Mouse (Mus musculus) neural tube, embryonic 15.5 days (tissue): ENCODE results near the gene Piga. TPM values are rescaled to one million over a fixed set of nuclear protein-coding genes. Genes with fewer than 3 reads are reported as not detected.
A peak's percentile ranks its signal among the peaks of the same experiment; 100 is the strongest.

ENCODE experiments used
- ATAC-seq: fragments of 200-750 bp; cut with Nextera tagmentation; 2 replicates; pipeline ENCODE4 v1.8.0; 2017; ENCODE audit warnings: mild to moderate bottlenecking, moderate TSS enrichment, moderate library complexity; ENCODE audit not compliant: low FRiP score
- H3K27ac ChIP-seq: fragments of 300-500 bp; sonication (generic); replicated peaks from 2 replicates; pipeline ENCODE4 v1.5.1; 2015; ENCODE audit warnings: mild to moderate bottlenecking, inconsistent platforms
- H3K27me3 ChIP-seq: fragments of 300-500 bp; sonication (generic); replicated peaks from 2 replicates; pipeline ENCODE4 v1.6.1; 2015; ENCODE audit warnings: inconsistent platforms
- H3K36me3 ChIP-seq: fragments of 300-500 bp; sonication (generic); 2 replicates; pipeline ENCODE4 v1.6.1; 2015; ENCODE audit warnings: inconsistent platforms
- H3K4me1 ChIP-seq: fragments of 300-500 bp; sonication (generic); 2 replicates; pipeline ENCODE4 v1.6.1; 2015; ENCODE audit warnings: inconsistent platforms
- H3K4me2 ChIP-seq: fragments of 300-500 bp; sonication (generic); 2 replicates; pipeline ENCODE4 v1.6.1; 2015; ENCODE audit warnings: inconsistent platforms, mild to moderate bottlenecking, moderate library complexity
- H3K4me3 ChIP-seq: fragments of 300-500 bp; sonication (generic); replicated peaks from 2 replicates; pipeline ENCODE4 v1.5.1; 2015; ENCODE audit warnings: mild to moderate bottlenecking, inconsistent platforms
- H3K9ac ChIP-seq: fragments of 300-500 bp; sonication (generic); replicated peaks from 2 replicates; pipeline ENCODE4 v1.6.1; 2015; ENCODE audit warnings: mild to moderate bottlenecking, inconsistent platforms
- H3K9me3 ChIP-seq: fragments of 300-500 bp; sonication (generic); replicated peaks from 2 replicates; pipeline ENCODE4 v1.6.1; 2016; ENCODE audit warnings: inconsistent platforms
- WGBS: fragments of 180-500 bp; shearing (Covaris S2); methylation state at CpG from one replicate; pipeline ENCODE4 v1.1.7; 2015; ENCODE audit warnings: mixed read lengths; 5-methylcytosine and 5-hydroxymethylcytosine counted together
- polyA plus RNA-seq: library from polyadenylated mRNA; unstranded; fragments of >200 nt; fragmentation: Nextera tagmentation; extraction: Ambion mirVana; gene quantifications from 2 replicates; pipeline ENCODE4 v1.2.1, GENCODE M21; 2015

Piga gene
- polyA plus RNA-seq, 1 experiment from 2014 or later, result 5.0 TPM

DNA sequence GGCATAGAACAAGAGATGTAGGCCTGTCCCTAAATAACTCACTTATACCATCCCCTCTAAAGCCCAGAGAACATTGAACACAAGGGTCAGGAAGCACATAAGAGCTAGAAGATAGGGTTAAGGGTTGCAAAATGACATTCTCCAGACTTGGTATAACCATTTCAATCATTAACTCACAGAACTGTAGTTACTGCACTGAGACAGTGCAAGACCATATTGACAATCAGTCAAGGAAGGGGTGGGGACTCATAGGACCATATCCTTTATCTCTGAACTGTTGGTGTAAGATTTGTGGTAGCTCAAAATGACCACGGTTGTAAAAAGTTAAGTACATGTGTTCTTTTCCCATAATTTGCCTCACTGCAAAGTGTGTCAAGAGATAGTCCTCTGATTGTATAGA is 9.0 kb upstream of the Piga start:
- H3K9ac ChIP-seq, result no peak overlapping the region
- no peaks in the 10 kb centered on the region for H3K36me3 ChIP-seq
- no peak overlapping the region for H3K27ac ChIP-seq
- no peaks in the 10 kb centered on the region for H3K9me3 ChIP-seq
- no peak overlapping the region for H3K4me2 ChIP-seq
- no peak for ATAC-seq
- 90% methylated on average over 1 of the region's 1 CpGs for WGBS
- H3K4me1 ChIP-seq, result no peaks in the 10 kb centered on the region
- no peak overlapping the region for H3K4me3 ChIP-seq
- peaks cover 6% of the 10 kb centered on the region for H3K27me3 ChIP-seq

DNA sequence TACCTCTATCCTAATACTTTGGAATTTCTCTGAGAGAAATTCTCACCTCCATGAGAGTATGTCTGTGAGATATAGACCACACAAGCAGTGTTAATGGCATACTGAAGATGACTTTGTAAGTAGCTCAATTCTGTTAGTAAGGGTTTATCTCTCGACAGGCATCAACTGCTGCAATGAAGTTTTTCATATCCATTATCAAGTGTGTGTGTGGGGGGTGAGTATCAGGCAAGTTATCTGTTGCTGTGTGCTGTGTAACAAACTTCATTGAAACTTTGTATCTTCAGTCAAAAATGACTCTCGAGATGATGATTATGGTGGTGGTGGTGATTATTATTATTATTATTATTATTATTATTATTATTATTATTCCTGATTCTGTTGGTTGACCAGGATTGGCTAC is 2.8 kb upstream of the Piga start:
- H3K4me1 ChIP-seq, result peaks cover 7% of the 10 kb centered on the region
- H3K4me3 ChIP-seq, result no peak overlapping the region
- no peak overlapping the region for H3K9ac ChIP-seq
- ATAC-seq, result no peak
- no peaks in the 10 kb centered on the region for H3K9me3 ChIP-seq
- no peak overlapping the region for H3K4me2 ChIP-seq
- 88% methylated on average over 2 of the region's 2 CpGs for WGBS
- H3K27ac ChIP-seq, result no peak overlapping the region
- H3K36me3 ChIP-seq, result no peaks in the 10 kb centered on the region
- H3K27me3 ChIP-seq, result peaks cover 15% of the 10 kb centered on the region

DNA sequence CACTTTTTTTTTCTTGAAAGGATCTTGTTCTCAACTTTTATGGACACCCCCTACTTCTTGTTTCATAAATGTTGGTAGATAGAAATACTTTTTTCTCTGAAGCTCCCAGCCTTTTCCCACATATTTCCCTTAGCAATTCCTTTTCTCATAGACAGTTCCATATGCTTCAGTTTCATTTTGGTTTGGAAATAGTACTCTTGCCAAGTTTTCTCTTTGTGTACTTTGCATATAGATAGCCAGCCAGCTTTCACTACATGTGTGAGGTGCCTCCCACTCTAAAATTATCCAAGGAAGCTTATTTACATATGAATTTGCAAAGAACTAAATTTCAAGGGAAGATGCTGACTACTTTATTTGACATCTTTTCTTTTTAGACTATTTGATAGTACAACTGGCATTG is 1.6 kb upstream of the Piga start:
- no peak for ATAC-seq
- Histone ChIP-seq H3K4me2 (no peak overlapping the region), H3K9ac (no peak overlapping the region), H3K27me3 (peaks cover 12% of the 10 kb centered on the region; the same call in 1 of the 2 replicates), H3K36me3 (no peaks in the 10 kb centered on the region), H3K27ac (no peak overlapping the region), H3K4me1 (peaks cover 7% of the 10 kb centered on the region), H3K4me3 (no peak overlapping the region), H3K9me3 (no peaks in the 10 kb centered on the region)

DNA sequence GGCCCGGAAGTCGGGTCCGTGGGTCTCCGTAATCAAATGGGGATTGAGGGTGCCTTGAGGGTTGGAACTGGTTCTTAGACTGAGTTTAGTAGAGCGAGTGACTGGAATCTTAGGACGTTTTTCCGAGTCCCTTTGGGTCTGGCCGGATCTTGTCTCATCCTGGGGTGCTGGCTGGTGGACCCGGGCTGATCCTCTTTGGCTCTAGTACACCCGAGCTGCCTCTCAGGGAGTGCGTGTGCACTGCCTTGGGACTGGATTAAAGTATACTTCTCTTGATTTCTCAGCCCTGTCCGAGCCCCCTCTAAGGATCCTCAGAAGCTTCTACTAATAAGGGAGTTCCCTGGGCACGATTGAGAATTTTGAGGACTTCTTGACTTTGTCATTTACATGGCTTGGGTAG is 368 bp downstream of the Piga start:
- Histone ChIP-seq H3K27ac (peak overlapping the region; percentile 77), H3K4me3 (peak overlapping the region; percentile 55), H3K9ac (peak overlapping the region; percentile 55), H3K4me2 (peak overlapping the region; percentile 60), H3K36me3 (no peaks in the 10 kb centered on the region), H3K9me3 (no peaks in the 10 kb centered on the region), H3K4me1 (peaks cover 7% of the 10 kb centered on the region), H3K27me3 (peaks cover 9% of the 10 kb centered on the region; the same call in 1 of the 2 replicates)
- WGBS, result 25% methylated on average over 13 of the region's 13 CpGs
- peak; percentile 51 for ATAC-seq

DNA sequence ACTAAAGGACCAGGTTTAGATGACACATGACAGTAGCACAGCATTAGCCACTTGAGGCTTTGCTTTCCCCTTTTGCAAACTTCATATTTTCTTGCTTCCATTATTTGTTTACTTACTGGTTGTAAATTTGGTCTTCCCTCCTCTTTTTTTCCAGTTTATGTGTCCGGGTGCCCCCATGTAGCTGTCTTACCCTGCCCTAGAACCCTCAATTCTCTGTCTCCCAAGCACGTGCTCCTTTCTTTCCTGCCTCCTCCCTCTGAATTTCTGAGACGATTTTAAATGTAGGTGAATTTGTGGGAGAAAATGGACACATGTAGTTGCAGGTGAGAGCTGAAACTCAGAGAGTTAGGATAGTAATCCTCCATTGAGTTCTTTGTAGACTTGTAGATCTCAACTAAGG is 931 bp downstream of the Piga start:
- peaks cover 9% of the 10 kb centered on the region; the same call in 1 of the 2 replicates for H3K27me3 ChIP-seq
- H3K9ac ChIP-seq, result no peak overlapping the region
- H3K27ac ChIP-seq, result no peak overlapping the region
- ATAC-seq, result no peak
- H3K4me1 ChIP-seq, result peaks cover 7% of the 10 kb centered on the region
- no peaks in the 10 kb centered on the region for H3K36me3 ChIP-seq
- 59% methylated on average over 3 of the region's 3 CpGs for WGBS
- H3K4me2 ChIP-seq, result peak overlapping the region; percentile 60
- H3K9me3 ChIP-seq, result no peaks in the 10 kb centered on the region
- peak overlapping the region; percentile 55 for H3K4me3 ChIP-seq

DNA sequence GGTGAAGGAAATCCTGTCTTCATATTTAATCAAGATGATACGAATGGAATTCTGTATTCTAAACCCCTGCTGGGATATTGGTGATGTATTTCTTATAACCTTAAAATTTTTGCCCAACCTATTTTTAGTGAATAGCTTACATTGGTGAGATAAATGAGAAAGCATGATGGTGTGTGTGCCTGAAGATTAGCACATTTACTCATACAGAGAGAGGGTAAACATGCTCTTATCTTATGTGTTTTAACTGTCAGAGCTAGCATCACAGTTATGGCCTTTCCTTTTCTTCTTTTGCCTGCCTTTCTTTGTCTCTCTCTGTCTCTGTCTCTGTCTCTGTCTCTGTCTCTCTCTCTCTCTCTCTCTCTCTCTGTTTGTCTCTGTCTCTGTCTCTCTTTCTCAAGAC is 5.2 kb downstream of the Piga start:
- peaks cover 7% of the 10 kb centered on the region for H3K4me1 ChIP-seq
- peaks cover 5% of the 10 kb centered on the region; the same call in 1 of the 2 replicates for H3K27me3 ChIP-seq
- H3K4me2 ChIP-seq, result no peak overlapping the region
- no peak for ATAC-seq
- 79% methylated on average over 1 of the region's 1 CpGs for WGBS
- H3K4me3 ChIP-seq, result no peak overlapping the region
- H3K9me3 ChIP-seq, result no peaks in the 10 kb centered on the region
- no peak overlapping the region for H3K27ac ChIP-seq
- no peaks in the 10 kb centered on the region for H3K36me3 ChIP-seq
- no peak overlapping the region for H3K9ac ChIP-seq

DNA sequence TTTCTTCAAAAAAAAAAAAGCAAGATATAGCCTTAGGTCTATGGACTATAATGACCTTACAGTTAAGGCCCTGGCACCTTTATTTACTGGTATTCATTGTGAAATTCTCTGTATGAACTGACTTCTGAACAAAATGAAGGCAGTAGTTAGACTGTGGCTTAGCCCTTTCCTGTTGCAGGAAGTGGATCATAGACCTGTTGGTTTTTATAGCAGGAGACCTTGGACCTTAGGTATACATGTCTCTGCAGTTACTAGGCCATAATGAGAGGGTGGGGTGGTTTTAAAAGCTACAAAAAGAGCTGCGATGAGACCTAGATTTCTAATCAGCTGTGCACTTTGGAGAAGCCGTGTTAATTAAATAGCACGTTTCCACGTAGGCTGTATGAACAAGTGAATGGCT is 7.7 kb downstream of the Piga start:
- Histone ChIP-seq H3K27ac (no peak overlapping the region), H3K4me3 (no peak overlapping the region), H3K9me3 (no peaks in the 10 kb centered on the region), H3K36me3 (0 out of 2 replicates have a peak, but pooled peaks cover 6% of the 10 kb centered on the region), H3K9ac (no peak overlapping the region), H3K27me3 (no peaks in the 10 kb centered on the region), H3K4me1 (no peaks in the 10 kb centered on the region), H3K4me2 (no peak overlapping the region)
- 93% methylated on average over 4 of the region's 4 CpGs for WGBS
- ATAC-seq, result no peak

DNA sequence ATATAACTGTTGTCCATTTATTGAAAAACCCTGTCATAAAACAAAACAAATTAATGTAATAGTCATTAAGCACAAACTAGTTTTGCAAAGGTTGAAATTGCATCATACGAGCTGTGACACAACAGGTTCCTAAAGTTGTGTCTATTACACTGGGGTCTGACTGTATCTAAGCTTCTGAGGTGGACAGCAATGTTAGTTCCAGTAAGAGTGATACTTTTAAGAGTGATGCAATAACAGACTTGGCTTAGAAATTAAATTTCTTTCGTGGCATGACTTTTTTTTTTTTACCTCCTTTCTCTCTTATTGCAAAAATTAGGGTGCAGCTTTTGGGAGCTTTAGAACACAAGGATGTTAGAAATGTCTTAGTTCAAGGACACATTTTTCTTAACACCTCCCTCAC is 8.6 kb downstream of the Piga start:
- Histone ChIP-seq H3K9ac (no peak overlapping the region), H3K4me1 (no peaks in the 10 kb centered on the region), H3K9me3 (no peaks in the 10 kb centered on the region), H3K4me3 (no peak overlapping the region), H3K27ac (no peak overlapping the region), H3K4me2 (no peak overlapping the region), H3K36me3 (0 out of 2 replicates have a peak, but pooled peaks cover 6% of the 10 kb centered on the region), H3K27me3 (no peaks in the 10 kb centered on the region)
- ATAC-seq, result no peak
- WGBS, result 84% methylated on average over 2 of the region's 2 CpGs

DNA sequence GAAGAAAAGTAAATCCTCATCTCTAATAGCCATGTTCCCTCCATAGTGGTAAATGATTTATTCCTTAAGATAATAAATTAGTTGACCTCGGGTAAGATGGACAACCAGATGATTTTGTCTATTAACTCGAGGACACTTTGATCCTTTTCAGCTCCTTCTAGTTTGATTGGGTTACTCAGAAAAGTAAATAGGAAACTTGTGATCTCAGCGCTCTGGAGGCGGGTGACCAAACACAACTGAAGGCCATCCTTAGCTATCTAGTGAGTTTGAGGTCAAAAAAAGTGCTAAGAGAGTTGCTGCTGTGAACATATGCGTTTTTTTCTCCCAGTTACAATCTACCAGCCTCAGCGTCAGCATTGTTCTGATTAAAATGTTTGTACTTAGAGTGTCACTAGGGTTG is 11.0 kb downstream of the Piga start:
- H3K27me3 ChIP-seq, result no peaks in the 10 kb centered on the region
- 88% methylated on average over 6 of the region's 6 CpGs for WGBS
- H3K36me3 ChIP-seq, result 0 out of 2 replicates have a peak, but pooled peaks cover 6% of the 10 kb centered on the region
- no peak for ATAC-seq
- no peaks in the 10 kb centered on the region for H3K4me1 ChIP-seq
- no peaks in the 10 kb centered on the region for H3K9me3 ChIP-seq
- no peak overlapping the region for H3K4me3 ChIP-seq
- H3K4me2 ChIP-seq, result no peak overlapping the region
- H3K27ac ChIP-seq, result no peak overlapping the region
- no peak overlapping the region for H3K9ac ChIP-seq

DNA sequence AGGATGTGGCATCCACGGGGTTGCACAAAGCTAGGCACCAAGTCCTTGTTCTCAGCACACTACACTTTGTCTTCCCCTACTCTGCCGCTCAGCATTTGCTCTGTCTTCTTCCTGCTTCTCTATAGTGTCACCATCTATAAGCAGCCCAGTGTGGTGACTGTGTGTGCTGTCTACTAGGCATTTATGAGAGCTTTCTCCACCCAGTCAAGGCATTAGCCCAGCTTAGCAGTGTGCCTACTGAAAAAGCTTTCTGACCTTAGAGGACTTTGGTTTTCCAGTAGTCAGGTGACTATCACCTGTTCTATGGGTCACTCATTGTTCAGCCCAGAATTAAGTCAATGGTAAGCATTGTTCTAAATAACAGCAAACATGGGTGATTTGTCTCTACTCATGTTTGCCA is 11.5 kb downstream of the Piga start:
- Histone ChIP-seq H3K27me3 (no peaks in the 10 kb centered on the region), H3K27ac (no peak overlapping the region)

DNA sequence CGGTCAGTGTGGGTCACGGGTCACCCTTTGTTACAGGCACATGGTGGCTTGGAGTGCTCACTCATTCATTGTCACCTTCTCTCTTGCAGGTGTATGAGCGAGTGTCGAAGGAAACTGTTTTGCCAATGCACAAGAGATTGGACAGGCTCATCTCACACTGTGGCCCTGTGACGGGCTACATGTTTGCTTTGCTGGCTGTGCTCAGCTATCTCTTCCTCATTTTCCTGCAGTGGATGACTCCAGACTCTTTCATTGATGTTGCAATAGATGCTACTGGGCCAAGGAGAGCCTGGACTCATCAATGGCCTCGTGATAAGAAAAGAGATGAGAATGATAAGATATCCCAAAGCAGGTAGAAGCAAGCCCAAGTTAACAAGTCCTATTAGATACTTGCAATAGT is 12.0 kb downstream of the Piga start:
- Histone ChIP-seq H3K4me2 (no peak overlapping the region), H3K36me3 (0 out of 2 replicates have a peak, but pooled peaks cover 6% of the 10 kb centered on the region), H3K27ac (no peak overlapping the region), H3K4me3 (no peak overlapping the region), H3K9me3 (no peaks in the 10 kb centered on the region), H3K4me1 (no peaks in the 10 kb centered on the region), H3K27me3 (no peaks in the 10 kb centered on the region), H3K9ac (no peak overlapping the region)
- WGBS, result 90% methylated on average over 6 of the region's 6 CpGs
- ATAC-seq, result no peak

More for the DNA sequence above, 11.5 kb downstream of the Piga start:
- no peaks in the 10 kb centered on the region for H3K9me3 ChIP-seq
- H3K4me2 ChIP-seq, result no peak overlapping the region
- H3K9ac ChIP-seq, result no peak overlapping the region
- ATAC-seq, result no peak
- no peaks in the 10 kb centered on the region for H3K4me1 ChIP-seq
- H3K36me3 ChIP-seq, result 0 out of 2 replicates have a peak, but pooled peaks cover 6% of the 10 kb centered on the region
- no peak overlapping the region for H3K4me3 ChIP-seq
- 94% methylated on average over 2 of the region's 2 CpGs for WGBS

DNA sequence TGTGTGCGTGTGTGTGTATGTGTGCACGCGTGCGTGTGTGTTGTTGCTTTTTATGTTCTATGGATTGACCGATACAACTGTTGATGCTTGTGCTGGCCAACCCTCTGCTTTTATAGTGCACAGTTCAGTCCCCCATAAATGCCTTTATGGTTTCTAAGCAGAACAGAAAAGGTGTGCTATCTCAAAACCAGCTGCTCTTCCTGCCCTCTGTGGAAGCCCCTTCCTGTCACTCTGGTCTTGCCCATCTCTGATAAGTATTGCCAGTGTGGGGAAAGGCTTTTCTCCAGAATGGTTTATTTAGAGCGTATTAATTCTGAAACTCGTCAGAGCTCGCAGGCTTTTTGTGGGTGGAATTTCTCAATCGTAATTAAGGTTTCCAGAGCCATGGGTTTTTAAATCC is 13.1 kb downstream of the Piga start:
- no peak for ATAC-seq
- WGBS, result 97% methylated on average over 9 of the region's 9 CpGs
- H3K36me3 ChIP-seq, result 0 out of 2 replicates have a peak, but pooled peaks cover 6% of the 10 kb centered on the region
- H3K27me3 ChIP-seq, result no peaks in the 10 kb centered on the region
- no peaks in the 10 kb centered on the region for H3K9me3 ChIP-seq
- H3K4me3 ChIP-seq, result no peak overlapping the region
- H3K9ac ChIP-seq, result no peak overlapping the region
- H3K4me1 ChIP-seq, result no peaks in the 10 kb centered on the region
- H3K27ac ChIP-seq, result no peak overlapping the region
- no peak overlapping the region for H3K4me2 ChIP-seq

DNA sequence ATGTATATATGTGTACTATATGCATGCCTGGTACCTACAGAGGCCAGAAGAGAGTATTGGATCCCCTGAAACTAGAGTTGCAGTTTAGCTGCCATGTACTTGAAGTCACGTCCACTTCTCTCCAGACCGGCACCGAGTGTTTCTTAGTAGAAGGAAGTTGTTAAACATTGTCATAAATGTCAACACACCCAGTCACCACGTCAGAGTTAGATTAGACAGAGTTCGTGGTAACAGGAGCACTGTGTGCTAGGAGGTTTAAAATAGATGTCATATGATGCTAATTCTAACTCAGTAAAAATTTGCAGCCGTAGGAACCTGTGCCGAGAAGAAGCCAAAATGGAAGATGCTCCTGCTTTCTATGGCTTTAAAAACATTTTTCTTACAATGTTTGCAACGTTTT is 17.1 kb downstream of the Piga start, which contains the start of gene Asb11:
Asb11 (plus strand) TSS at position 286 of the 400 bp plus-strand sequence.
- H3K4me2 ChIP-seq, result no peak within 1 kb of the TSS
- H3K36me3 ChIP-seq, result 0 out of 2 replicates have a peak, but pooled peaks cover under 1% of the 10 kb centered on the region
- no peaks in the 10 kb centered on the region for H3K27me3 ChIP-seq
- H3K27ac ChIP-seq, result no peak within 1 kb of the TSS
- no peaks in the 10 kb centered on the region for H3K9me3 ChIP-seq
- ATAC-seq, result no peak
- H3K4me3 ChIP-seq, result no peak within 1 kb of the TSS
- H3K4me1 ChIP-seq, result no peaks in the 10 kb centered on the region
- 78% methylated on average over 8 of the region's 8 CpGs for WGBS
- no peak within 1 kb of the TSS for H3K9ac ChIP-seq
